Mouse (Mus musculus) heart, adult 2 months (tissue): ENCODE results near the gene Efna5. TPM values are rescaled to one million over a fixed set of nuclear protein-coding genes. Genes with fewer than 3 reads are reported as not detected.
A peak's percentile ranks its signal among the peaks of the same experiment; 100 is the strongest.

Experiments
- DNase-seq, 2 experiments: peaks; one replicate each; pipeline ENCODE4 v3.0.0; 2021
- H3K27ac ChIP-seq: fragments of 200-600 bp; 2 replicates; pipeline ENCODE4 v1.8.1; 2022
- H3K27me3 ChIP-seq: fragments of 200-500 bp; 2 replicates; pipeline ENCODE4 v1.6.1; 2012; ENCODE audit warnings: mild to moderate bottlenecking, low read length, inconsistent platforms, mixed read lengths; ENCODE audit not compliant: control insufficient read depth, insufficient read depth
- H3K36me3 ChIP-seq: fragments of 200-500 bp; 2 replicates; pipeline ENCODE4 v1.6.1; 2012; ENCODE audit warnings: low read length, inconsistent platforms; ENCODE audit not compliant: control insufficient read depth, insufficient read depth
- H3K4me1 ChIP-seq: fragments of 200-500 bp; 2 replicates; pipeline ENCODE4 v1.6.1; 2011; ENCODE audit warnings: low read length; ENCODE audit not compliant: control insufficient read depth, insufficient read depth
- H3K4me3 ChIP-seq: fragments of 200-600 bp; 2 replicates; pipeline ENCODE4 v1.8.1; 2022
- H3K79me2 ChIP-seq: fragments of 200-500 bp; replicated peaks from 2 replicates; pipeline ENCODE4 v1.6.1; 2012; ENCODE audit warnings: mild to moderate bottlenecking, inconsistent platforms, low read length, moderate library complexity, mixed read lengths; ENCODE audit not compliant: control insufficient read depth, insufficient read depth
- H3K9ac ChIP-seq: fragments of 200-500 bp; 2 replicates; pipeline ENCODE4 v1.6.1; 2012; ENCODE audit warnings: low read depth, mild to moderate bottlenecking, control low read depth, inconsistent platforms, low read length, mixed read lengths
- CTCF ChIP-seq: fragments of 200-600 bp; IDR thresholded peaks from 2 replicates; pipeline ENCODE4 v1.8.1; 2022; ENCODE audit warnings: antibody characterized with exemption, mild to moderate bottlenecking, moderate library complexity
- EP300 ChIP-seq: fragments of 200-500 bp; IDR thresholded peaks from 2 replicates; pipeline ENCODE4 v1.6.1; 2011; ENCODE audit warnings: low read depth, low read length, control low read depth; ENCODE audit not compliant: insufficient read depth
- POLR2A ChIP-seq: fragments of 200-500 bp; IDR thresholded peaks from 2 replicates; pipeline ENCODE4 v1.6.1; 2011; ENCODE audit warnings: mild to moderate bottlenecking, low read depth, low read length, control low read depth; ENCODE audit not compliant: insufficient read depth
- WGBS: fragments of 180-500 bp; shearing (Covaris S2); methylation state at CpG from one replicate; pipeline ENCODE4 v1.1.7; 2018; 5-methylcytosine and 5-hydroxymethylcytosine counted together
- intact Hi-C: fragments of 180-260 bp; cut with DNase I; formaldehyde crosslinking; loops from one replicate; pipeline ENCODE4 v1.15.1; 2025
- polyA plus RNA-seq: library from polyadenylated mRNA; depleted of rRNA; stranded (reverse); fragments of >200 nt; gene quantifications from 2 replicates; pipeline ENCODE4 v1.2.3, GENCODE M21; 2012
- total RNA-seq, 2 experiments: library from RNA; stranded (reverse); gene quantifications; 2 replicates each; pipeline ENCODE4 v1.2.3; 2021

Gene Efna5
- total and polyA plus RNA-seq, 3 experiments, result 3.9 to 24.0 (median 17.5) TPM

GRCm38 (mm10) chr17:62657051-62657450 is 224.1 kb downstream of the Efna5 start:
- Histone ChIP-seq H3K9ac (no peak overlapping the region), H3K36me3 (peaks cover 2% of the 10 kb centered on the region), H3K27me3 (no peaks in the 10 kb centered on the region), H3K4me3 (no peak overlapping the region), H3K79me2 (no peaks in the 10 kb centered on the region), H3K27ac (no peak overlapping the region), H3K4me1 (peaks cover 5% of the 10 kb centered on the region)
- no peak for DNase-seq
- intact Hi-C loops, result loop anchor here (10.0 kb wide), 1 partner anchor 242 kb away; no protein-coding TSS in a partner anchor
- 81% methylated on average over 7 of the region's 7 CpGs for WGBS
- TF ChIP-seq POLR2A (no peak), EP300 (no peak), CTCF (no peak)

GRCm38 (mm10) chr17:62656591-62656990 is 224.5 kb downstream of the Efna5 start:
- intact Hi-C loops, result loop anchor here (10.0 kb wide), 1 partner anchor 242 kb away; no protein-coding TSS in a partner anchor
- no peak for DNase-seq
- H3K4me3 ChIP-seq, result no peak overlapping the region
- whole genome bisulfite sequencing, result 44% methylated on average over 7 of the region's 7 CpGs
- H3K4me1 ChIP-seq, result peaks cover 5% of the 10 kb centered on the region
- H3K27ac ChIP-seq, result no peak overlapping the region
- no peaks in the 10 kb centered on the region for H3K27me3 ChIP-seq
- H3K9ac ChIP-seq, result 0 out of 2 replicates have a peak overlapping the region, but pooled peaks have one; percentile 42
- TF ChIP-seq EP300 (no peak), POLR2A (no peak), CTCF (no peak)
- peaks cover 2% of the 10 kb centered on the region for H3K36me3 ChIP-seq
- no peaks in the 10 kb centered on the region for H3K79me2 ChIP-seq

- TF ChIP-seq CTCF (no peak), POLR2A (no peak), EP300 (no peak)
- 39% methylated on average over 16 of the region's 16 CpGs for WGBS
- intact Hi-C loops, result loop anchor here (10.0 kb wide), 1 partner anchor 241 kb away; no protein-coding TSS in a partner anchor
- peaks cover 2% of the 10 kb centered on the region for H3K36me3 ChIP-seq
- H3K27ac ChIP-seq, result no peak overlapping the region
- peaks cover 5% of the 10 kb centered on the region for H3K4me1 ChIP-seq
- no peaks in the 10 kb centered on the region for H3K79me2 ChIP-seq
- H3K27me3 ChIP-seq, result no peaks in the 10 kb centered on the region
- H3K4me3 ChIP-seq, result no peak overlapping the region; the same call in 1 of the 2 replicates
- H3K9ac ChIP-seq, result no peak overlapping the region
- DNase-seq, result no peak
Observed at GRCm38 (mm10) chr17:62655819-62656355, 225.2 kb downstream of the Efna5 start.

- H3K4me1 ChIP-seq, result peaks cover 3% of the 10 kb centered on the region
- intact Hi-C loops, result loop anchor here (10.0 kb wide), 1 partner anchor 238 kb away; no protein-coding TSS in a partner anchor
- no peak for DNase-seq
- peaks cover 2% of the 10 kb centered on the region for H3K36me3 ChIP-seq
- no peak overlapping the region for H3K27ac ChIP-seq
- no peak overlapping the region for H3K4me3 ChIP-seq
- no peaks in the 10 kb centered on the region for H3K79me2 ChIP-seq
- no peaks in the 10 kb centered on the region for H3K27me3 ChIP-seq
- TF ChIP-seq CTCF (no peak), POLR2A (no peak), EP300 (no peak)
- H3K9ac ChIP-seq, result no peak overlapping the region
- 65% methylated on average over 6 of the region's 6 CpGs for WGBS
Observed at GRCm38 (mm10) chr17:62652451-62652850, 228.7 kb downstream of the Efna5 start.

GRCm38 (mm10) chr17:62651696-62652095 is 229.4 kb downstream of the Efna5 start:
- H3K27ac ChIP-seq, result no peak overlapping the region
- intact Hi-C loops, result loop anchor here (10.0 kb wide), 1 partner anchor 237 kb away; no protein-coding TSS in a partner anchor
- WGBS, result 73% methylated on average over 8 of the region's 8 CpGs

GRCm38 (mm10) chr17:62649293-62649950 is 231.7 kb downstream of the Efna5 start:
- intact Hi-C loops, result loop anchor here (10.0 kb wide), 1 partner anchor 235 kb away; the partner anchor contains the start of gene Efna5
- Histone ChIP-seq H3K36me3 (no peaks in the 10 kb centered on the region), H3K79me2 (no peaks in the 10 kb centered on the region), H3K9ac (no peak overlapping the region), H3K27ac (peak overlapping the region; percentile 71), H3K4me1 (no peaks in the 10 kb centered on the region; the same call in none of the 2 replicates), H3K27me3 (no peaks in the 10 kb centered on the region), H3K4me3 (no peak overlapping the region)
- DNase-seq, result peak in 1 of 2 experiments; percentile 46
- TF ChIP-seq EP300, result no peak
- no peak for TF ChIP-seq CTCF
- no peak for TF ChIP-seq POLR2A
- WGBS, result 56% methylated on average over 10 of the region's 10 CpGs

More at GRCm38 (mm10) chr17:62651696-62652095, 229.4 kb downstream of the Efna5 start:
- Histone ChIP-seq H3K4me3 (no peak overlapping the region), H3K4me1 (peaks cover 1% of the 10 kb centered on the region), H3K36me3 (no peaks in the 10 kb centered on the region), H3K27me3 (no peaks in the 10 kb centered on the region), H3K79me2 (no peaks in the 10 kb centered on the region), H3K9ac (no peak overlapping the region)
- no peak for DNase-seq
- TF ChIP-seq POLR2A (no peak), EP300 (no peak), CTCF (no peak)
